Mouse (Mus musculus) T-cell, adult 2 months (primary cell): ENCODE data around the gene Pih1d1.
"Not testable (repeated sequence)": the region's sequence is repeated elsewhere in the genome, so short reads cannot be mapped to it uniquely, and the experiment has no call there.

Experiments
- DNase-seq: peaks from one replicate; pipeline ENCODE4 v3.0.0; 2022; ENCODE audit warnings: low spot score

The Pih1d1 gene

DNA sequence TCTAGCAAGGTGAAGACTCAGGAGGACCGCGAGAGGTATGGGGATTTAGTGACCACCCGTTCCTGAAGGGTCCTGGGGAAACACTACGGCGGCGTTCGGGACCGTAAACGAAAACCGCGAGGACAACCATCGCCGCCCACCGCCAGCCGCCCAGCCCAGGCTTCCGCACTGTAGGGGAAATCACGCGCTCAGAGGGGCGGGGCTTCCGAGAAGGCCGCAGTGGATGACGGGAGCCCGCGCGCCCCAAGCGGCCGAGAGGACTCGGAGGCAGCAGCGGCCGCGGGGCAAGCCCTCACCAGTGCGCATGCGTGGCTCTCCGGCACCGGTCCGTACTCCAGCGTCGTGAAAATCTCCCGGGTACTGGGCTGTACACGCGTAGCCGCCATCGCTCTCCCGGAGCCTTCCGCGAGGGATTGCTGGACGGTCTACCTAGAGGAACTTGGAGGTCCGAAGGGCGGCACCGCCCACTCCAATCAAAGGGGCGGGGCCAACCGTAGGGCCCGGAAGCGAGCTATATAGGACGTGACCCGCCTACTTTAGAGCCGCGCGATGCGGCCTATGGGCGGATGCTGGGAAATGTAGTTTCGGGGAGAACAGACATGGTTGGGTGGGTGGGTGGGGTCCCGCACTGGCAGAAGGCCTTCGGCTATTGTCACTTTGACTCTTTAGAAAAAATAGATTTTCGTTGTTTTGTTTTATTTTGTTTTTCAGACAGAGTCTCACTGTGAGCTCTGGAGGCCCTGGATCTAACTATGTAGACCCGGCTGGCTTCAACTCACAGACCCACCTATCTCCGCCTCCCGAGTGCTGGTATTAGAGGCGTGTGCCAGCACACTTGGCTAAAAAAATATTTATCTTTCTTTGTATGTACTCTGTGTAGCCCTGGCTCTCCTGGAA, at the start of gene Pih1d1, which contains the start of gene Aldh16a1:
Gene Pih1d1, plus strand, starts transcription at position 208 of the 897 bp plus-strand sequence.
Gene Aldh16a1, minus strand, starts transcription at position 489 of the 897 bp plus-strand sequence.
- peak; percentile 97 for DNase-seq

DNA sequence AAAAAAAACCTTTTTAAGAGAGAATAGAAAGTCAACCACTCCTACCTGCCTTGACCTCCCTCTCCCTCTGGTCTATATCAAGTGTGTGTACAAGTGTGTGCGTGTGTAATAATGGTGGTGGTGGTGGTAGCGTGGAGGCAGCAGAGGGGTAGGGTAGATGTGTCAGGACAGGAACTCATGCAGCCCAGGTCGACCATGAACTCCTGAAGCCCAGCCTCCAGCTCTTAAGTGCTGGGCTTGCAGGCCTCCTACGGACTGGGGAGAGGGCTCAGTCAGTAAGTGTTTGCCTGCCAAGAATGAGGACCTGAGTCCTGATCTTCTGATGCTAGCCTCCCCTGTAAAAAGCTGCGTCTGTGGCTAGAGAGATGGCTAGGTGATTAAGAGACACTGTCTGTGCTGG, 49.2 kb upstream of the Pih1d1 start:
- no peak for DNase-seq

DNA sequence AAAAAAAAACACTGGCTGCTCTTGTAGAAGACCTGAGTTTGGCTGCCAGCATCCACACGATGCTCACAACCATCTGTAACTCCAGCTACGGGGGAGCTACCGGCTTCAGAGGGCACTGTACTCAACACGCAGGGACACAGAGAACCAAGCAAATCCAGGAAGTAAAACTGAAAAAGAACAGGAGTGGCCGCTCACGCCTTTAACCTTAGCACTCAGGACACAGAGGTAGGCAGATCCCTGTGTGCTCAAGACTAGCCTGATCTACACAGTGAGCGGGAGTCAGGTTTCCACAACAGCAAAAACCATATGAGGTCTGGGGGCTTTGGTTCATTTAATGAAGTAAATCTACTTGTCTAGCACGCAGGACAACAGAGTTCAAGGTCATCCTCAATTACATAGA, 48.6 kb upstream of the Pih1d1 start:
- no peak for DNase-seq

DNA sequence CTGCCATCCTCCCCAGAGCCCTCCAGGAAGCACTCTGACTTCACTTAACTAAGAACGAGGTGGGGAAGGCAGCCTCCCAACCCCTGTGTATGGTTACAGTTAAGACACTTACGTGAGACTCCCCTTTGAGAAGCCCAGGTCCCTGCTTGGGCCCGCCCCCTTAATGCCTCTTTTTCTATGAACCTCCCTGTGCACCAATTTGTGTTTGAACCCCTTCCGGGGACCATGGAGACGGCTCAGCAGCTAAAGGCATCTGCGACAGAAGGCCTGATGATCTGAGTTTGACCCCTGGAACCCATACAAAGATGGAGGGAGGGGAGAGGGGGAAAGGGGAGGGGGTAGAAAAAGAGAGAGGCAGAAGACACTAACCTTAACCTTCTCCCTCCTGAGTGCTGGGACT, 47.7 kb upstream of the Pih1d1 start:
- DNase-seq = no peak

DNA sequence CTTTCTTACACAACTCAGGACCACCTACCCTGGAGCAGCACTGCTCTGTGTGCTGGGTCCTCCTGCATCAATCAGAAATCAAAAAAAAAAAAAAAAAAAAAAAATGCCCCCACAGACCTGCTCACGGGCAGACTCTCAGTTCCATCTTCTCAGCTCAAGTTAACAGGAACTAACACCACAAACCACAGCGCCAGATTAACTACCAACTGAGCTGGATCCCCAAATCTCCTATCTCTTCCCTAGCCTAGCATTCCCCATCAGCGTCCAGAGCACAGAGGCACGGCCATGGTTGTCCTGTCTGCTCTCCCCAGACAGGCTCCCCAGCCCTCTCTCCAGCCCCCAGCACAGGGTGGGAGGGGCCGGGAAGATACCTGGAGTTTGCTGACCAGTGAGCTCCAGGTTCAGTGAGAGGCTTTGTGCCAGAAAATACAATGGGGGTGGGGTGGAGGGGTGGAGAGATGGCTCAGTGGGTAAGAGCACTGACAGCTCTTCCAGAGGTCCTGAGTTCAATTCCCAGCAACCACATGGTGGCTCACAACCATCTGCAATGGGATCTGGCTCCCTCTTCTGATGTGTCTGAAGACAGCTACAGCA, 47.0 kb upstream of the Pih1d1 start:
- no peak for DNase-seq

DNA sequence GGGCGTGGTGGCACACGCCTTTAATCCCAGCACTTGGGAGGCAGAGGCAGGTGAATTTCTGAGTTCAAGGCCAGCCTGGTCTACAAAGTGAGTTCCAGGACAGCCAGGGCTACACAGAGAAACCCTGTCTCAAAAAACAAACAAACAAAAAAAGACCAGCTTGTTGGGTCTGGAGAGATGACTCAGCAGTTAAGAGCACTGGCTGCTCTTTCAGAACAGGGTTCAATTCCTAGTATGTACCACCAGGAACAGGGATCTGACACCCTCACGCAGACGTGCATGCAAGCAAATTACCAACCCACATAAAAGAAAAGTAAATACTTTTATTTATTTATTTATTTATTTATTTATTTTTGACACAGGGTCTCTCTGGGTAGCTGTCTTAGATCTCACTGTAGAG, 44.0 kb upstream of the Pih1d1 start:
- not testable (repeated sequence) for DNase-seq

DNA sequence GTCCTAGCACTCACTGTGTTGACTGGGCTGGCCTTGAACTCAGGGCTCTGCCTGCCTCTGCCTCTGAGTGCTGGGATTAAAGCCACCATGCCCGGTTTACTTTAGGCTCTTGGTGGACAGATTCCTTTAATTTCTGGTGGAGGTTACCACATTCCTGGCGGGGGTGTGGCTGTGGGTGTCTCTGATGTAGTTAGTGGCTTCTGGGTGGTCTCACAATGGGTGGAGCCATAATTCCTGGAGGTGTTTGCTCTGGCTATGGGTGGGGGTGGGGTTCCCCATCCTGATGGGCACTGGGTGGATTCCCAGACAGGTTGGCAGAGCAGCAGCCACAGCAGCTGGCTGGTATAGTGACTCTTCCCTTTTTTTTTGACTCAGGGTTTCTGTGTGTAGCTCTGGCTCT, 42.2 kb upstream of the Pih1d1 start:
- DNase-seq = no peak

DNA sequence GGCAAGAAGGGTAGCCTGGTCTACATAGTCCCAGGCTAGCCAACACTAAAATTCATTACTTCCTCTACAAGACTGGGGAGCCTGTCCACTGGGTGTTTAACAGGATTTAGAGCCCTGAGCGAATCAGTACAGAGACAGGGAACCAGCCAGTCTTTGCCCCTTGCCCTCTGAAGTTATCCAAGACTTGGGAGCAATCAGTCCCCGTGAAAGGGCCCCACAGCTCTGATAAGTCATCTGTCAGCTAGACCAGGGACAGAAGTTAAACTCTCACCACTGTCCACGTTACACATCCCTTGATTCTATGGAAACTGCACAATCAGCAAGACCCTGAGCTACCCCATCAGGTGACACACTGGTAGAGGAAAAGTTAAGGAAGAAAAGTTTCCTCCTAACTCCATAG, 41.6 kb upstream of the Pih1d1 start:
- no peak for DNase-seq

DNA sequence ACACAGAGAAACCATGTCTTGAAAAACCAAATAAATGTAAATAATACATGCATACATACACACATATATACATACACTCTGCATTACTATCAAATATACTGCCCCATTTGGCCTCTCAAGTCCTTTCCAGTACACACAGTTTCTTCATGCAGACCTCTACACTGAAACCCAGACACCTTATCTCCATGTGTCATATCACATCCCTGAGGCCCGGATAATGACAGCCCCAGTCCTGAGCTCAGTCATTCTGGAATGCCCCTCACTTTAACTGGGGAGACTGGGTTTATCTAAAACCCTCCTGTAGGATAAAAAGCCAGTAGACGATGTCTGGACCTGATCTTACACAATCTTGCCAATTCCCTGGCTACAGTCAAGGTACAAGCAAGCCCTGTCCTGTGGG, 40.6 kb upstream of the Pih1d1 start:
- no peak for DNase-seq

DNA sequence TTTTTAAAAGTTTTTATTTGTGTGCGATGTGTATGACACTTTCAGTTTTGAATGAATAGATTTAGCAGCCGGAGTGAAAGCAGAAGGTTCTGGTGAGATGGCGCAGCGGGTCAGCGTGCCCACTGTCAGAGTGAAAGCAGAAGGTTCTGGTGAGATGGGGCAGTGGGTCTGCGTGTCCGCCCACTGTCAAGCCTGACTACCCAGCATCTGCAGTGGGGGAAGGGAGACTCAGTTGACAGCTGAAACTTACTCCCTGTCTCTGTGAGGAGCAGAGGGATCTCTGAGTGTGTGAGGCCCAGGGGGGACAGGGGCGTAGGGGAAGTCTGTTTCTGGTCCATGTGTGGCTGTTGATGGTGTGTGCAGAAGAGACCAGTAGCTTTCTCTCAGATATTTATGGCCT, 36.5 kb upstream of the Pih1d1 start:
- no peak for DNase-seq

DNA sequence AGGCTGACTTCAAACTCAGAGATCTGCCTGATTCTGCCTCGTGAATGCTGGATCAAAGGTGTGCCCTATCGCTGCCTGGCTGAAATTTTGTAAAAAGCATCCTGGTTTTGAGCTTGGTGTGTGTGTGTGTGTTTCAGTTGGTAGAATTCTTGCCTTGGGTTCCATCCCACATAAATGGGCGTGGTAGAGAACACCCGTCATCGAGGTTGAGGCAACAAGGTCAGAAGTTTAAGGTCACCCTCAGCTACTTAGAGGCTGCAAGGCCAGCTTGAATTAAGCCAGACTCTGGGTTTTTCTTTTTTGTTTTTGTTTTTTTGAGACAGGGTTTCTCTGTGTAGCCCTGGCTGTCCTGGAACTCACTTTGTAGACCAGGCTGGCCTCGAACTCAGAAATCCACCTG, 35.8 kb upstream of the Pih1d1 start:
- no peak for DNase-seq

DNA sequence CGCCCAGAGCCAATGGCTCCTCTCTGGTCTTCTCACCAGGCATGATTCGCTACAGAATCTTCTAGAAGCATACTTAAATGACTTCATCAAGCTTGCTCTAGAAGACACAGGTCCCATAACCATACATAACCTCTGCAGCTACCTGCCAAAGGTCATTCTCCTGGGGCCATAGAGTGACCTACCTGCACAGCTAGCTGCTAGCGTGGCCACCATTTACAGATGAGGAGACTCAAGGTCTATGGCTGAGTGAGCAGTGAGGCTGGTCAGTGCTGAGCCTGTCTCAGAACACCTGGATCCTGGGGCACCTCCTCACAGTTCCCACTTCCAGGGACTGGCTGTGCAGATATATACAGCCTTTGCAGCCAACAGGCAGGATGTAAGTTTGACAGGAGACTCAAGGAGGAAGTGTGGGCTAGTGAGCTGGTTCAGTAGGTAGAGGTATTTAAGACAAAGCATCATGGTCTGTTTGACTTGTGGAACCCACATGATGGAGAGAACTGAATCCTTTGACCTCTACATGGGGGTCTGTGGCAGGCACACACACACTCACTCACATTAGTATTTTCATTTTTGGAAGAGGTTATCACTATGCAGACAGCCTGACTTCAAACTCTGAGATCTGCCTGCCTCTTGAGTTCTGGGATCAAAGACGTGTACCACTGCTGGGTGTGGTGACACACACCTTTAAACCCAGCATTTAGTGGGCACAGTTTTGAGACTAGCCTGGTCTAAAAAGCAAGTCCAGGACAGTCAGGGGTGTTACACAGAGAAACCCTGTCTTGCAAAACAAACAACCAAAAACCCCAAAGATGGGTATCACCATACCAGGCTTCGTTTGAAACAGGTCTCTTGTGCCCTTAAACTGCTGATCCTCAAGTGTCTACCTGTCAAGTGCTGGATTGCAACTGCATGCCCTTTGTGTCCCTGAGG, 34.1 kb upstream of the Pih1d1 start:
- DNase-seq = no peak

DNA sequence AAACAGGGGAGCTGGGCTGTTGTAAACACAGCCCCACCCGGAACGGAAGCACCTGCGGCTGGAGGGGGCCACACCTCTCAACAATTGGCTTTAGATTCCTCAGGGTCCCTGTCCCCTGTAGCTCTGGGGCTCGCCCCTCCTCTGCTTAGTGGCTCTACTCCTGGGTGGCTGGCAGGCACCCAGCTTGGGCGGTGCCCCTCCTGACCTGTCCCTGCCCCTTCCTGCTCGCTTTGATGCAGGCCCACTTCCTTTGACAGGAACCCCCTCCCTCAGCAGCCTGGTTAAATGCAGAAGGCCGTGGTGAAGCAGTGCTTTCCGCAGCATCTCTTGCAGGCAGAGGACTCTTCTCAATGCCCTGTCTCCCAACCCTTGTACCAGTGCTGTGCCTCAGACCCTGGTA, 32.7 kb upstream of the Pih1d1 start:
- DNase-seq = peak; percentile 93

DNA sequence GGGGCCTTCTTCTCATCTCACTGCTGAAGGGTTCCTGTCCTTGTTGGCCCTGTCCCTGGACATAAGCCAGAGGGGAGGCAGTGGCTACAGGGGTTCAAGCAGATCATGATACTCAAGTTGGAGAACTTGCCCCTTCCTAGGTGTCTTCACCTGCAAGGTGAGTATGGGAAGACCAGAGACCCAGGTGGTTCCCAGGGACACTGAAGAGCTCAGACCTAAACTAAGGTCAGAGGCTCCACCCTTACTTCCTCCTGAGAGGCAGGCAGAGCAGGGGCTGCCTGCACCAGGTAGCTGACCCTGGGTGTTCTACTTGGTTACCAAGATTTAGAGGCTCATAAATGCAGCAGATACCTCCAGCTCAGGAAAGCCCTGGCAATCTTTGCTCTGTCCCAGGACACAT, 32.1 kb upstream of the Pih1d1 start:
- DNase-seq = no peak

DNA sequence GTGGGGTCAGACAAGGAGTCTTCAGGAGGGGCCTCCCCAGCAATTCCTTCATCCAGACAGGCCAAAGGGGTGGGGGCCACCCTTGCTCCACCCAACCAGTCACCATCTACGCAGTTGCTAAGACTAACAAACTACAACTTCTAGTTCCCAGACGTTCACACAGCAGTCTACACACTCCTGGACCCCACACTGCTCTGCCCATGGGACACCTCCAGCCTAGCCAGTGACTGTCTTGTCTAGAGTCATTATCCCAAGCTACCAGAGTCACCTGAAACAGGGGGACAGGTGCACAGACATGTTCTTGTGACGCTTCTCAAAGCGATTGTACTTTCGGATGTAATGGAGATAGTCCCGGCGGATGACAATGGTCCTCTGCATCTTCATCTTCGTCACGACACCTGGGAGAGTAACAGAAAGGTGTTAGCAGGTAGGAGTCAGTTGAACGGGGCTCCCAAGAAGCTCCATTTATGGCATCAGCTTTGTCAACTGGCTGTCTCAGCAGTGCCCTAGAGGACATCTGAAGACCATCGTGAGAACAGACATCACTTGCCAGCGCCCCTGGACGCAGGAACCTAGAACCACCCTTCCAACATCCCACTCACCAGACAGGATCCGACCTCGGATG, 31.4 kb upstream of the Pih1d1 start:
- no peak for DNase-seq

DNA sequence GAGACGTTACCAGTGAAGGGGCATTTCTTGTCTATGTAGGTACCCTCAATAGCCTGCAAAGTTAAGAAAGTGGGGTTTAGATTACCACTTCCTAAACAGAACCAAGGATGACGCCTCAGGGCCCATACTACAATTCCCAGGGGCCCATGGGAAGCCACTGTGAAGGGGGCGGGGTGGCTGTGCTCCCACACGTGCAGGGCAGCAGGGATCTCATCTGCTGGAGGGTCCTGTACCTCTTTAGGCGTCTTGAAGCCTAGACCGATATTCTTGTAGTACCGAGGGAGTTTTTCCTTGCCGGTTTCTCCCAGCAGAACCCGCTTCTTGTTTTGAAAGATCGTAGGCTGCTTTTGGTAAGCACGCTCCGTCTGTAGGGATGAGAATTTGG, 30.9 kb upstream of the Pih1d1 start:
- peak; percentile 44 for DNase-seq

DNA sequence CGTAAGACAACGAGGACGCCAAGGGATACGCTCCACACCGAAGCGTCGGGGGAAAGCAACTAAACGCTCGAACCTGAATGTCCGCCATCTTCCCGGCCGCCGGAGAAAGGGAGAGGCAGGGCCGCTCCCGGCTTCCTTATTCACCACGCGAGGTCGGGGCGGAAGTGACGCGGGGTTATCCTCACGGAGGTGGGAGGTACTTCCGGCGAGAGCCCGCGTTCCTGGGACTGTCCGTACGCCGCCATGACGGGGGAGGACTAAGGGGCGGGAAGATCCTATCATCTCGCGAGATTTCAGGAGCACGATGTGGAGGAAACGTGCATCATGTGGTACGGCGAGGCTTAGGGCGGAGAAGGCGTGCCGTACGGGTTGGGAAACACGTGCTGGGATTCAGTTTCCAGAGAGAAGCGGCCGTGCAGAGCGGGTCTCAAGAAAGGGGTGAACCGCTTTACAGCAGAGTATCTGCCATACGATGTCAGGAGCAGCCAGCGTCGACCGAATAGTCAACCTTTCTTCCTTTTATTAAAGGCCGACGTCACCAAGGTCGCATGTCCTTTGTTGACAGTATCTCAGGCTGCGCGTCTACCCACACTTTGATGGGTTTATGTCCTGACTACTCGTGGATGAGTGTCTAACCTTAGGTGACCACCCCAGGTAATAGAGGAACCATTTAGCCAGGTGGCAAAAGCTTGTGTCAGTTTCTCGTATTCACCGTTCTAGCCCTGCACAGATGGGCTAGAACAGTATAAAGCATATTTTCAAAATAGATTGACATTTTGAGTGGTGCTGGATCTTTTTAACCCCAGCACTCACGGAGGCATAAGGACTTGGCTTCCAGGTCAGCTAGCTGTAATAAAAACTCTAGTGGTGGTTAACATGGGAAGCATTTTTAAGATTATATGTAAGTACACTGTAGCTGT, 29.6 kb upstream of the Pih1d1 start, which contains the start of gene Rps11:
Gene Rps11, minus strand, starts transcription at position 216 of the 920 bp plus-strand sequence.
- peak; percentile 99 for DNase-seq

DNA sequence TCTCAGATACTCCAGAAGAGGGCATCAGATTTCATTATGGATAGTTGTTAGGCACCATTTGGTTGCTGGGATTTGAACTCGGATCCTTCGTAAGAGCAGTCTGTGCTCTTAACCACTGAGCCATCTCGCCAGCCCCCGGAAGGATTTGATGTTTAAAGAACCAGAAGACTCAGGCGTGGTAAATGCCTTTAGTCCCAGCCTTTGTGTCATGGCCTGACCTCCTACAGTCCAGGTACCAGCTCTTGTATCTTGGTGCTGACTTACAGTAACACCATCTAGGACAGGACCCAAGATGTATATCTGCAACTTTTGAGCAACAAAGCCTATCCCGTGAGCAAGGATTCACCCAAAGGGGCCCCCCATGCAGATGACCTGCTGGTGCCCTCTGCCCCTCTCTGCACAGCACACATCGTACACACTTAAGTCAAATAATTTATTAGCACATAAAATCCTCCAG, 28.9 kb upstream of the Pih1d1 start:
- DNase-seq = no peak

DNA sequence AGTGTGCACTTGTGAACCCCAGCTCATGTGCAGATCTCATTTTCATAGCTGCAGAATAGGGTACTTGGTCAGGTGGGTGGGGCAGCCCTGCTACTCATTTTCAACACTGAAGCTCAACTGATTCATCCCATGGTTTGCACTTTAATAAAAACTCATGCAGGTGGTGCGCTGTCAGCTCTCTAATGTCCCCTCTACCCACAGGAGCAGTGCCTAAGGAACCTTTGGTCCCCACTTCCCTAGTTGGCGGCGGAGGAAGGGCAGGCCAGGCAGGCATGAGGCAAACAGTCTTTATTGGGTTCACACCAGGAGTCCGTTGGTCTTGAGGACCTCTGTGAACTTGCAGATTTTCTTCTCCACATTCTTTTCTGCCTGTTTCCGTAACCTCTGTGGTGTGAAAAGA, 28.5 kb upstream of the Pih1d1 start:
- DNase-seq = not testable (repeated sequence)

DNA sequence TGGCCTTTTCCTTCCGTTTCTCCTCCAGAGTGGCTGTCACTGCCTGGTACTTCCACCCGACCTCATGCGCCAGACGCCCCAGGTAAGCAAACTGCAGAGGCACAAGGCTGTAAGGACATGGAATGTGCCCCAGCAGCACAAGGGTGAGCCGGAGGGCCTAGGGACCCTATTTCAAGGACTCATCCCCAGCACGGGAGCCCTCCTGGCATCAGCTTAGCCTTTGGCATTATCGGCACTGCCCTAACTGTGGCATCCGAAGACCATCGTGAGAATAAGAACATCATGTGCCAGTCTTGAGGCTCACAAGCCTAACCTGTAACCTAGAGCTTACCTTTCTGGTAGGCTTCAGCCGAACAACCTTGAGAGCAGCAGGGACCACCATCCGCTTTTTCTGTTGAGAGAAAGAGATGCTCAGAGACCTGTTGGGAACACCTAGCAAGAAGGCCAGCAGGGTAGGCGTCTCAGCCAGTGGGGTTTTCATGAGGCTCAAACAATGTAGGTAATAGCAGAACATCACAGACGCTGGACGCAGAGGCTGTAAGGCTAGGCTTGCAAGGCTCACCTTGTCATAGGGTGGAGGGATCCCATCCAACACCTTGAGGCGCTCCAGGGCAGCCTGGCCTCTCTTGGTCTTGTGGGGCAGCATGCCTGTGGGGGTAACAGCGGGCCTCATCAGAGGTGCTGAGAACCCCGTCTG, 27.8 kb upstream of the Pih1d1 start:
- DNase-seq = no peak
